Mouse (Mus musculus): ENCODE data around the gene Senp1.

Gene Senp1

GRCm38 (mm10) chr15:98107703-98108296, 14.3 kb upstream of the Senp1 start:
- in situ Hi-C loops (cut with MseI, MboI): no loop called here

GRCm38 (mm10) chr15:98107230-98107629, 13.7 kb upstream of the Senp1 start:
- in situ Hi-C loops (cut with MseI, MboI): no loop called here

DNA sequence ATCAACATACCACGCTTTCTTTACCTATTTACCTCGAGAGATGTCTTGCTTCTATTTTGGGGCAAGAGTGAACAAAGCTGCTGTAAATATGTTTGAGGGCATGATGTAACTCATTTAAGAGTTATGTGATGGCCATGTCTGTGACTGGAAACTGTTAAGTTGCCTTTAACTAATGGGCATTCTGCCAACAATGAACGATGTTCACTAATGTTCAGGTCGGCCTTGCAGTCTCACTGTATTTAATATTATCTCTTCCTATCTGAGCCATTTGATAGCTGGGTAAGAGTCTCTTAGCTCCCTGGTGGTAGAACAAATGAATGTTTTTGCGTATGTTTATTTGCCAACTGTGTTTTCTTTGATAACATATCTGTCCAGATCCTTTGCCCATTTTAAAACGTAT, 13.0 kb upstream of the Senp1 start:
- in situ Hi-C loops (cut with MseI, MboI): no loop called here

GRCm38 (mm10) chr15:98102401-98102800, 8.9 kb upstream of the Senp1 start:
- in situ Hi-C loops (cut with MseI, MboI): no loop called here

DNA sequence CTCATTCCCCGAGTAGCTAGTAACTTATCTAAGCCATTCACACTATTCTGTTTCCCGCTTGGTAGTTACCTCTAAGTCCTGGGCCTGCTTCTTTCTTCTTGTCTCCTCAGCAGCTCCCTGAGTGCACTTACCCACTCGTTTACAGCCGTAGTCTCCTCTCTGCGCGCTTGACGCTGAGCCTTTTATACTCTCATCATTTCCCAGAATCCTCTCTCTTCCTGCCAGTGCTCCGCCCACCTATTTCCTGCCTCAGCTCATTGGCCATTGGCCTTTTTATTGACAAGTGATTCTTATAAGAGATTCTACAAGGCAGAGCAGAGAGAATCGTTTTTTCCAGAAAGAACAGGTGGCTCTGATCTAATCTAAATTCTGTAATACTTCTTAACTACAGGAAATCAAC, 5.0 kb upstream of the Senp1 start:
- in situ Hi-C loops (cut with MseI, MboI): no loop called here

DNA sequence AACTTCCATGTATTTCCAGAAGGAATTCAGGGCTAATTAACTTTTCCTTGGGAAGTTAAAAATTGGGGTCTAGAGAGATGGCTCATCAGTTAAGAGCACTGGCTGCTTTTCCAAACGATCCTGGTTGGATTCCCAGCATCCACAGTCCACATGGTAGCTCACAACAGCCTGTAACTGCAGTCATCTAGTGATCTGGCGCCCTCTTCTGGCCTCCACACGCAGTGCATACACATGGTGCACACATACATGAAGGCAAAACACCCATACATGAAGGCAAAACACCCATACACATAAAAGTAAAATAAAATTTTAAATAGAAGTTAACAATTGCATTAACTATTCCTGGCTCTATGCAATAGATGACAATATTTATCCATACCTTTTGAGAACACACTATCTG, 3.4 kb upstream of the Senp1 start:
- in situ Hi-C loops (cut with MseI, MboI): no loop called here

- in situ Hi-C loops (cut with MseI, MboI): no loop called here
Observed at GRCm38 (mm10) chr15:98094905-98095304, 1.4 kb upstream of the Senp1 start.

GRCm38 (mm10) chr15:98092372-98093120, 998 bp downstream of the Senp1 start, which contains the start of gene Pfkm:
Gene Pfkm (plus strand): TSS chr15:98092589.
- in situ Hi-C loops (cut with MseI, MboI): no loop called here

GRCm38 (mm10) chr15:98091841-98092240, 1.7 kb downstream of the Senp1 start:
- in situ Hi-C loops (cut with MseI, MboI): no loop called here

GRCm38 (mm10) chr15:98089421-98090183, 3.9 kb downstream of the Senp1 start:
- in situ Hi-C loops (cut with MseI, MboI): loop anchor here (5.0 kb wide), 2 partner anchors 63 to 83 kb away; no protein-coding TSS in a partner anchor

DNA sequence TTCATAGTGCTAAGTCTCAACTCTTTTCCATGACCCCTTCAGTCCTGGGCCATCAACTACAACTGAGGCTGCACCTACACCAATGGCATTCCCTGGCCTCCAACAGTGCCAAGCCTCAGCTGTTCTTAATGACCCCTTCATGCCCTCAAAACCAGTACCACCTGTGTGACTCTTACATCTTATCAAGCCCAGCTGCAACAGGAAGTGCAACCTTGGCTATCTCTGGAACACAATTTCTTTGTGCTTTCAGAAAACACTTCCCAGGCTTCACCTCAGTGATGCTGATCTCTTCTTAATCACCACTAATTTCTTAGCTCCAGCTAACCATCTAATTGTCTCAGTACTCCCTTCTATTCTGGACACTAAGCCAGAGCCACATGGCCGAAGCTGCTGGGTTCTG, 4.7 kb downstream of the Senp1 start:
- in situ Hi-C loops (cut with MseI, MboI): loop anchor here (5.0 kb wide), 2 partner anchors 63 to 83 kb away; no protein-coding TSS in a partner anchor

DNA sequence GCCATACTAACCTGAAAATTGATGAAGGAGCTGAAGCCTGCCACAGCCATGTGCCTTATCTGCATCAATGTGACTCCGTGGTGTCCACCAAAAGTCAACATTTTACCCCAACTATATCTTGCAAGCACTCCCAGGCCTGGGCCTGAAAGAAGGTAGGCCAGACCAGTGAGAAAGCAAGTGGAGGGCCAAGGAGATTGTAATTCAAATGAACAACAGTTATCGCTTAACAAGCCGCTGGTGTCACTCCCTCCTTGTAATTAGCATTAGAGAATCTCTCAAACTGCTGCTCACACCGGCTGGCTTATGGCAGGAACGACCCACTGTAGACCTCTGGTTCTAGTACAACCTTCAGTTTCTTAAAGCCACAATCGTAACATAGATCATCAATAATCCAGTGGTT, 16.6 kb downstream of the Senp1 start:
- in situ Hi-C loops (cut with MseI, MboI): no loop called here

- in situ Hi-C loops (cut with MseI, MboI): no loop called here
Observed at GRCm38 (mm10) chr15:98075034-98075433, 18.5 kb downstream of the Senp1 start.

DNA sequence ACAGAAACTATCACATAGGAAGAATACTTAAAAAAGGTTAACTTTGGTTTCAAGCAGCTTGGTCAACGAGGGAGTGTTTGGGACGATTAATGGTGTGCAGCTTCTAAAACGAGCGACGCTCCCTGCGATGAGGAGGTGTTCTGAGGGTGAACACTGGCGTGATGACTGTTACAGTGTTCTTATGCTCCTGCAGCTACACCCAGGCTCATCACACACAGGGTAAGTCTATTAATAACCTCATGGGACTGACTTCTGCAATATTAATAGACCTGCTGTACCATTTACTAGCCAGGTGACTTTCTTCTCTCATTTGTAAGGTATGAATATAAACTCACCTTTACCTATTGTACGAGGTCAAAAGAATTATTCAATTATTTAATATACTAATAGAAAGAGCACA, 19.0 kb downstream of the Senp1 start:
- in situ Hi-C loops (cut with MseI, MboI): no loop called here

DNA sequence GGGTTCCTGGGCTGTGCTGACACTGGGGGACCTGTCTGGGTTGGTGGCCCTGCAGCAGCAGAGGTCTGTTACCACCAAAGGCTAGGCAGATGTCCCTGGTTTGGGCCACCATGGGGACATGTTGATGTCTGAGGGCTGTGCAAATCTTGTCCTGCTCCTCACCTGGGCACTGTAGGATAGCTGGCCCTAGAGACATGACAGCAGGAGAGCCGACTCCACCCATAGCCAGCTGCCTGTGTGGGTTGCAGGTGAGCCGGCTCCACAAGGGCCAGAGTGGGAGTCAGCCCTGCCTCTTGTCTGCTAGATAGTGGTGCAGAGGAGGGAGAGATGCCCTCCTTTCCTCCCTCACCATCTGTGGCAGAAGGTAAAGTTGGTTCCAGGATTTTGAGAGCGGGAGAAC, 23.2 kb downstream of the Senp1 start:
- in situ Hi-C loops (cut with MseI, MboI): no loop called here

- in situ Hi-C loops (cut with MseI, MboI): no loop called here
Observed at GRCm38 (mm10) chr15:98069566-98070245, 23.8 kb downstream of the Senp1 start.

DNA sequence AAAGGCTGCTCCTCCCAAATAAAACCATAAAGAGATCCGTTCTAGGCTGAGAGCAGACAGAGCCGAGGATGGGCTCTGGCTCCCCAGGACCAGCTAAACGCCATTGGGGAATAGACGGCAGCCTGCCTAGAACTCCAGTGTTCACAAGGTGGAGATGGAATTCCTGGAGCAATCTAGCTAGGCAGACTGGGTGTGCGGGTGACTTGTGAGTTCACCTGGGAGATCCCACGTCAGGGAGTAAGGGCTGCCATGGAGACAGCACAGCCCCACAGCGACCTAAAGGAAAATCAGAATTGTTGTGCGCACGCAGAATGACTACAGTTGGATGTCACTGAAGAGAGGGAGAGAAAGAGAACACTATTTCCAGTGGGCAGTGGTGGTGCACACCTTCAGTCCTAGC, 25.0 kb downstream of the Senp1 start:
- in situ Hi-C loops (cut with MseI, MboI): no loop called here

DNA sequence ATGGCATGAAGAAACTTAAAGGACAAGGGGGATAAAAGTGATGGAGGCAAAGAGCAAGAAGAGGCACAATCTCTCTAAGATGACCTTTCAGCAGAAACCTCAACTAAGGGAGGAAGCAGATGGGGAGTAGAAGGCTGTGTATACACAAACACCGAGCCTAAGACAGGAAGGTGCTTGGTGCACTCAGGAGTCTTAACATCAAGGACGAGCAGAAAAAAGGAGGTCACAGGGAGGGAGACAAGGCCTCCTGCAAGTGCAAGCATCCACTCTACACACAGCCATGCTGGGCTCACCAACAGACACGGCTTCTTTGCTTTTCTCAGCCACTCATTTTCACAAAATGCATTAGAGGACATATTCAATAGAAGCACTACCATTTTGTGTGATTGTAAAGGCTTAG, 26.1 kb downstream of the Senp1 start:
- in situ Hi-C loops (cut with MseI, MboI): no loop called here

DNA sequence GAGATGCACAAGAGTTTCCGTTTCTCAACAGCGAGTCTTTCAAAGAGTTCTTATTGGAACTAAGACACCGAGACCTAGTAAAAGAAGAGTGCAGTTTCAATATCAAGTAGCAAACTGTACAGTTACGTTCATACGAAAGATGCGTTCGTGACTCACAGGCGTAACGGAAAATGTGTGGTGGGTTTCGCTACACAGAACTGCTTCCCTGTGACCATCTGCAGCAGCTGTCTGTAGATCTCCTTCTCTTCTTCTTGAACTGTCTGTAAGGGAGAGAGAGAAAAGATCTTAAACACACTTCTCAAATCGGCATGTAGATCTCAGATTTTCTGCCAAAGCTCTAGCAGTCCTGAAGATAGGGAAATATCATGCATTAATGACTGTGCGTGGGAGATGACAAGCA, 26.9 kb downstream of the Senp1 start:
- in situ Hi-C loops (cut with MseI, MboI): no loop called here

GRCm38 (mm10) chr15:98065881-98066280, 27.7 kb downstream of the Senp1 start:
- in situ Hi-C loops (cut with MseI, MboI): no loop called here

- in situ Hi-C loops (cut with MseI, MboI): no loop called here
Observed at GRCm38 (mm10) chr15:98055246-98055645, 38.3 kb downstream of the Senp1 start.

- in situ Hi-C loops (cut with MseI, MboI): no loop called here
Observed at GRCm38 (mm10) chr15:98051685-98052084, 41.9 kb downstream of the Senp1 start.
